In genomic region chr6:71016388-71016787, GRCm38 (mm10) we compare ENCODE assay signal across 28 mouse cellular contexts.
DNase-seq lines count a peak whose midpoint lies in the region; ATAC-seq and TF ChIP-seq lines count a peak whose summit lies in the region.
"Had no signal": no experiment of that assay in that cellular context is flagged by ENCODE, and none has a peak within 500 bp of the region (broad histone marks: within the 10 kb centered on the region; RNA-seq: fewer than 3 reads in every experiment).

No protein-coding gene starts in this region.

- H3K27ac ChIP-seq in hindbrain, postnatal 0 days: no peak overlapping the region
- no peak overlapping the region for H3K27ac ChIP-seq in hindbrain, embryonic 11.5 days (ENCODE audit: low read depth, low read length)
- no peak overlapping the region for H3K27ac ChIP-seq in lung, embryonic 14.5 days (ENCODE audit: low read depth)
- H3K27ac ChIP-seq: embryonic facial prominence, embryonic 12.5 days; gastrocnemius, adult 2 months; heart, embryonic 10.5 days; hindbrain, embryonic 15.5 days; limb, embryonic 13.5 days; liver, embryonic 15.5 days; neural tube, embryonic 13.5 days had no signal

- WGBS in hindbrain, postnatal 0 days: 6% methylated on average over 1 of the region's 1 CpGs
- WGBS in hindbrain, embryonic 11.5 days: 12% methylated on average over 1 of the region's 1 CpGs
- WGBS in lung, embryonic 14.5 days: 3% methylated on average over 1 of the region's 1 CpGs

- no peak overlapping the region for H3K4me2 ChIP-seq in hindbrain, postnatal 0 days (ENCODE audit: low read depth, low read length)
- no peak overlapping the region for H3K4me2 ChIP-seq in hindbrain, embryonic 11.5 days (replicated peaks; ENCODE audit: low read depth, low read length)
- no peak overlapping the region for H3K4me2 ChIP-seq in lung, embryonic 14.5 days
- H3K4me2 ChIP-seq: embryonic facial prominence, embryonic 12.5 days; hindbrain, embryonic 15.5 days; limb, embryonic 13.5 days; liver, embryonic 15.5 days; neural tube, embryonic 13.5 days had no signal

- no peaks in the 10 kb centered on the region for H3K9me3 ChIP-seq in hindbrain, postnatal 0 days (ENCODE audit: low read length)
- no peaks in the 10 kb centered on the region for H3K9me3 ChIP-seq in hindbrain, embryonic 11.5 days (ENCODE audit: control insufficient read depth, low read length)
- no peaks in the 10 kb centered on the region for H3K9me3 ChIP-seq in lung, embryonic 14.5 days (ENCODE audit: low read depth, low read length)
- H3K9me3 ChIP-seq: embryonic facial prominence, embryonic 12.5 days; heart, embryonic 10.5 days; hindbrain, embryonic 15.5 days; limb, embryonic 13.5 days; liver, embryonic 15.5 days; neural tube, embryonic 13.5 days had no signal

- no peak for DNase-seq in hindbrain, postnatal 0 days (ENCODE audit: low spot score)
- DNase-seq in hindbrain, embryonic 11.5 days (ENCODE audit: low spot score): no peak
- DNase-seq in lung, embryonic 14.5 days: peak; percentile 7
- DNase-seq in lung, postnatal 10 days: no peak
- peak; percentile 60 for DNase-seq in ES-CJ7 (ENCODE audit: low read depth, low spot score)
- peak; percentile 71 for DNase-seq in ZHBTc4 (ENCODE audit: low read depth, low spot score)
- DNase-seq in testis, postnatal 10 days (ENCODE audit: low spot score): no peak
- DNase-seq: adrenal gland, adult 2 months; cerebellum, adult 18-20 months; cerebellum, postnatal 14 days; gastrocnemius, adult 2 months; heart, postnatal 4 days; kidney, adult 11 months; kidney, postnatal 14 days; layer of hippocampus, postnatal 36 days; lung, postnatal 14 days; midbrain, embryonic 14.5 days; thymus, postnatal 4 days had no signal

- no peaks in the 10 kb centered on the region for H3K27me3 ChIP-seq in hindbrain, postnatal 0 days (ENCODE audit: insufficient read depth, low read length)
- peaks cover 2% of the 10 kb centered on the region; the same call in 1 of the 2 replicates for H3K27me3 ChIP-seq in hindbrain, embryonic 11.5 days (ENCODE audit: control insufficient read depth, insufficient read depth, low read length)
- no peaks in the 10 kb centered on the region for H3K27me3 ChIP-seq in lung, embryonic 14.5 days (ENCODE audit: insufficient read depth, low read length)

- no peak overlapping the region for H3K4me3 ChIP-seq in hindbrain, postnatal 0 days (ENCODE audit: low read length)
- no peak overlapping the region for H3K4me3 ChIP-seq in hindbrain, embryonic 11.5 days (ENCODE audit: low read depth, low read length)
- H3K4me3 ChIP-seq in lung, embryonic 14.5 days (ENCODE audit: low read depth, low read length): no peak overlapping the region
- H3K4me3 ChIP-seq: embryonic facial prominence, embryonic 12.5 days; gastrocnemius, adult 2 months; heart, embryonic 10.5 days; hindbrain, embryonic 15.5 days; limb, embryonic 13.5 days; liver, embryonic 15.5 days; megakaryocyte, embryonic 14.5 days; myocyte; neural tube, embryonic 13.5 days had no signal

- peak; percentile 38 for TF ChIP-seq CTCF in hindbrain, postnatal 0 days (IDR thresholded peaks at IDR 0.05; ENCODE audit: low read depth)
- peak; percentile 30; the same call in 1 of the 2 replicates for TF ChIP-seq CTCF in lung, embryonic 14.5 days (IDR thresholded peaks at IDR 0.05; ENCODE audit: low read depth)

- H3K4me1 ChIP-seq in hindbrain, postnatal 0 days (ENCODE audit: insufficient read depth, low read length): no peaks in the 10 kb centered on the region
- no peaks in the 10 kb centered on the region for H3K4me1 ChIP-seq in hindbrain, embryonic 11.5 days (replicated peaks; ENCODE audit: control insufficient read depth, insufficient read depth, low read length)
- no peaks in the 10 kb centered on the region for H3K4me1 ChIP-seq in lung, embryonic 14.5 days (ENCODE audit: insufficient read depth)

- no peaks in the 10 kb centered on the region for H3K36me3 ChIP-seq in hindbrain, postnatal 0 days (ENCODE audit: insufficient read depth, low read length)
- no peaks in the 10 kb centered on the region for H3K36me3 ChIP-seq in hindbrain, embryonic 11.5 days (ENCODE audit: control insufficient read depth, insufficient read depth, low read length)
- H3K36me3 ChIP-seq in lung, embryonic 14.5 days (ENCODE audit: insufficient read depth): no peaks in the 10 kb centered on the region
- H3K36me3 ChIP-seq: embryonic facial prominence, embryonic 12.5 days; heart, embryonic 10.5 days; hindbrain, embryonic 15.5 days; limb, embryonic 13.5 days; liver, embryonic 15.5 days; neural tube, embryonic 13.5 days had no signal

- ATAC-seq in hindbrain, postnatal 0 days: no peak
- ATAC-seq in hindbrain, embryonic 11.5 days (ENCODE audit: low FRiP score): no peak
- ATAC-seq in lung, embryonic 14.5 days (ENCODE audit: insufficient read depth): no peak
- no peak for ATAC-seq in monocyte, adult 5-6 weeks (replicated peaks; ENCODE audit: insufficient number of reproducible peaks, low FRiP score, low TSS enrichment, poor library complexity, severe bottlenecking)
- ATAC-seq: CD4-positive, CD25-positive, alpha-beta regulatory T cell, adult 4 months had no signal

- H3K9ac ChIP-seq in hindbrain, postnatal 0 days (replicated peaks; ENCODE audit: low read length): no peak overlapping the region
- no peak overlapping the region for H3K9ac ChIP-seq in hindbrain, embryonic 11.5 days (ENCODE audit: low read depth, low read length)
- no peak overlapping the region for H3K9ac ChIP-seq in lung, embryonic 14.5 days
- H3K9ac ChIP-seq: embryonic facial prominence, embryonic 12.5 days; hindbrain, embryonic 15.5 days; limb, embryonic 13.5 days; liver, embryonic 15.5 days; neural tube, embryonic 13.5 days had no signal

Comparison
In these comparisons a context has a peak if more than half of its experiments do, and no peak if none do; other contexts are left out.
1. DNase-seq: peak in lung, embryonic 14.5 days (single experiment), ES-CJ7 (single experiment) and ZHBTc4 (single experiment); none in hindbrain, postnatal 0 days (single experiment), hindbrain, embryonic 11.5 days (single experiment), lung, postnatal 10 days (single experiment) and testis, postnatal 10 days (single experiment).